Mouse (Mus musculus): ENCODE results near the gene Svep1.

The Svep1 gene

DNA sequence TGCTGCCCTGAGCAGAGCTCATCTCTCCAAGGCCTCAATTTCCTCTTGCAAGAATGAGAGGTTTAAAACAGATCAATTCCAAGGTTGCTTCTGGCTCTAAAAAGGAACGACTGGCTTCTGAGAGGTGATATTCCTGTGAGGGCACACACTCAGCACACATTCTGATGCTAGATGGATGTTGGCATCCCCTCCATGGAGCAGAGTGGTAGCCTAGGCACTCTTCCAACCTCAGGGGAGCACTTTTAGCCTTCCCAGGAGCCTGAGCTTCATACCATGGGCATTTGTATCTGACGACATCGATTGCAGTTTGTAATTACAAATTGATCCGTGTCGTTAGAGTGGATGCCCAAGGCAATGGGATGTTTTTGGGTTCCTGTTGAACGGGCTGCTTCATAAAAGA lies 33.3 kb downstream of the Svep1 start:
- no peak for DNase-seq (ENCODE audit: inconsistent age in 2 of 2, low spot score in 1 of 2)

DNA sequence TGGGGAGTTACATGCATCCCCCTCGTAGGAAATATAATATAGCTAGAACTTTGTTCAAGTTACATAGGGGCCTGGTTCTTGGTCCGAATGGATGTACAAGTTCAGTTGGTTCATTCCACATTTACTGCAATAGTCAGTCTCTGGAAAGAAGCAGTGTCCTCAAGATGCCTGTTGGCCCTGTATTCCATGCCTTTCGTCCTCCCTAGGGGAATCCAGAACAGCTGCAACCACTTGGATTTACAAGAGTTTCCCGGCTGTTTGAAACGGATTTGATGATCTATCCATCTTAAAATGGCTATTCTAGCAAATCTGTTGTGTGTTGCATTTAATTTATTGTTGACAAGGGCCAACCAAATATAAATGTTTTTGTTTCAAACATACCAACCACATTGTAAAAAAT lies 36.2 kb downstream of the Svep1 start:
- no peak for DNase-seq (ENCODE audit: inconsistent age in 2 of 2, low spot score in 1 of 2)

- no peak for DNase-seq (ENCODE audit: inconsistent age in 2 of 2, low spot score in 1 of 2)
These were observed 36.7 kb downstream of the Svep1 start for GRCm38 (mm10) chr4:58169918-58170317.

DNA sequence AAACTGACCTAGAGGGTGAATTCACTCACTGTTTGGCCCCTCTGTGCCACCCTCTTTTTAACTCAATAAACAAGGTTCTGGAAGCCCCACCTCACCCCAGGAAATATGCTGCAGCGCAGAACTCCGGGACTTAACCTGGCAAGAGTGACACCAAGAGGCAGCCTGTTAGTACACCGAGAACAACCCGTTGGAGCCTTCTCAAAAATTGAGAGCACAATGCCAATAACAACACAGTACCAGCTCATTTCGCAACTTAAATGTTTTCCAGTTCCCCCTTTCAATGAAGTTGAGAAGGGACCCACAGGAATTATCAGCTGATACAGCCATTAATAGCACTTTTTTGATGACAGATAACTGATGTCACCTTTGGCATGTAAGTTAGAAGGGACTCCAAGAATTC lies 38.3 kb downstream of the Svep1 start:
- peak in 1 of 2 experiments; percentile 55 for DNase-seq (ENCODE audit: inconsistent age in 2 of 2, low spot score in 1 of 2)

- no peak for DNase-seq (ENCODE audit: inconsistent age in 2 of 2, low spot score in 1 of 2)
These were observed 40.9 kb downstream of the Svep1 start for GRCm38 (mm10) chr4:58165711-58166110.

DNA sequence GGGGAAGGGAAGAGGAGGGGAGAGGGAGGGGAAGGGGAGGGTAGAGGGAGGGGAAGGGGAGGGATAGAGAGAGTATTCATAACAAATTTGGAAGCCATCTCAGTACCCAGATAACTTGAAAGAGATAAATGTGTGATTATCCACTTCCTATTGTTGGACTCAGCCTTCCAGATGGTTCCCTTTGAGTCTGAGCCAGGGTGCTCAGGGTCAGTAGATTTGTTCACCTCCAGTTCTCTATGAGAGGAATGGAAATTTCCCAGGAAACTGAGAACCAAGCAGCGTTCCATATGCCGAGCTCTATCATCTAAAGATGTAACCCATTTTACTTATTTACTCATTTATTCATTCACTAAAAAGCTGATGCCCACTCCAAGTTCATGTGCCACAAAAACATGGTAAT lies 44.8 kb downstream of the Svep1 start:
- DNase-seq (ENCODE audit: inconsistent age in 2 of 2, low spot score in 1 of 2): peak; percentile 37 to 73

GRCm38 (mm10) chr4:58159564-58159963 lies 47.1 kb downstream of the Svep1 start:
- no peak for DNase-seq (ENCODE audit: inconsistent age in 2 of 2, low spot score in 1 of 2)

DNA sequence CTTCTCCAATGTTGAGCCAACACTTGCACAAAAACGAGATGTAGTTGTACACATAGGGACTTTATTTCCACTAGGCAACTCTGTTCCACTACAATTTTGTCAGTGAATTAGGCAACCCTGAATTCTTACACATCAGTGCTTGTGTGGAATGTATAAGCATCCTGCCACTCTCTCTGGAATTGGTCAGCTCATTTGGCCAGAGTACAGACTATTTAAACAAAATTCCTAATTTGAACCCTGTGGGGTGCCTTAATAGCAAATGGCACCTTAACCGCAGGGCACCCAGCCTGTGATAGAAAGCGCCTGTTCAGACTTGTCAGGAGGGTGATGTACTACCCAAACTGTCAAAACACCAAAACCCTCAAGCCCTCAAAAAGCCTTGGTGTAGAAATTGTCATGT lies 56.4 kb downstream of the Svep1 start:
- DNase-seq (ENCODE audit: inconsistent age in 2 of 2, low spot score in 1 of 2): no peak

DNA sequence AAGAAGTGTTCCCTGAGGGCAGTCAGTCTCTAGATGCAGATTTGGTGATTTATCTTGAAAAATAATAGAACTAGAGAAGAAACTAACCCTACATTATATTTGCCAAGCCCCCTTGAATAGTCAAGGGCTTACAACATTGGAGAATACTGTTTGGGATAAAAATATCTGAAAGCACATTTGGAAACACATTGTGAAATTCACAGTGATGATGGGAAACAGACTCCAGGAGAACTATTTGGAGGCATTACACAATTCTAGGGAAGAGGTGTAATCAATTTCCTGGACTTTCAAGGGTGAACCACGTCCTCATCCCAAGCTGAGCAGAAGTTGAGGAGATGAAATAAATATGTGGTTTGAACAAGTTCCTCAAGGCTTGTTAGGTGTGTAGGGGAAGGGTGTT lies 57.5 kb downstream of the Svep1 start:
- DNase-seq (ENCODE audit: inconsistent age in 2 of 2, low spot score in 1 of 2): no peak

GRCm38 (mm10) chr4:58148547-58148946 lies 58.1 kb downstream of the Svep1 start:
- no peak for DNase-seq (ENCODE audit: inconsistent age in 2 of 2, low spot score in 1 of 2)

DNA sequence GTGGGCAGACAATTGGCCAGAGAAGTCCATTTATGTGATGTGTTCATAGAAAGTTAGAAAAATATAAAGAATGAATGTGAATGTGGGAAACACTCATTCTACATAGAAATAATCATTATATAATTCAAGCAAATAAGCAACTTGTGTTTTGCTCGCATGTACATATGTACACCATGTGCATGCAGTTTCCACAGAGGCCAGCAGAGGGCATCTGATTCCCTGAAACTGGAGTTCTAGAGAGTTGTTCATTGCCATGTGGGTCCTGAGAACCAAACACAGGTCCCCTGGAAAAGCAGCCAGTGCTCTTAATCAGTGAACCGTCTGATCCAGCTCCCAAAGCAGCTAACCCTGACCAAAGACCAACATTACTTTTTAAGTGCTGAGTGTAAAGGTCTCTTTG lies 60.0 kb downstream of the Svep1 start:
- no peak for DNase-seq (ENCODE audit: inconsistent age in 2 of 2, low spot score in 1 of 2)

- no peak for DNase-seq (ENCODE audit: inconsistent age in 2 of 2, low spot score in 1 of 2)
These were observed 66.7 kb downstream of the Svep1 start for GRCm38 (mm10) chr4:58139764-58140556.

GRCm38 (mm10) chr4:58139241-58139640 lies 67.4 kb downstream of the Svep1 start:
- DNase-seq (ENCODE audit: inconsistent age in 2 of 2, low spot score in 1 of 2): no peak

DNA sequence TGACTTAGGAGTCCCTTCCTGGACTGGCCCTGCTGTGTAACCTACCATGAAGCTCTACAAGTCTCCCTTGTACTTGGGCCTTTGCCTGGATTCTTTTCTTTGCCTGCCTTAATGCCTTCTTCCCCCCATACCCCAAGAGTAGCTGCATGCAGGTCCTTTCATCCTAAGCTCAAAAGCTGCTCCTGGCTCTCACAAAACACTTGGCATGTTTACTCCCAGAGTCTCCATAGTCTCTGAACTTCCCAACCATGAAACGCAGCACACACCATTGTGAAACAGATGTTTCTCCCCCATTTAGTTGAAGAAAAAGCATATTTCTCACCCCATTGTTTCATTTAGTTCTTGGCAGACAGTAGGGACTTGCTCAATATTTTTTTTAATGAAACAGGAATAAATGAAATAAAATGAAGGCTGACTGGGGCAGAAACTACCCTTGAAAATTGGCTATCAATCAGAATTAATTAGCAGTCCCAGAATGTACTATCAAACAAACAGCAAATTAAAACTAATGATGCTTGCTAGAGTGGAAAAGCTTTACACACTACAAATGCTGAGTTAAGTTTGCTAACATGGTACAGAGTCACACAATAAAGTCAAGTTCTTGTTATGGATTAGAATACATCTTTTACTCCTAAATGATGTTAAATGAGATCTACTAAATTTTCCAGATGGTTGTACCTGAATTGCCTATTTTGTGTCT lies 72.9 kb downstream of the Svep1 start:
- no peak for DNase-seq (ENCODE audit: inconsistent age in 2 of 2, low spot score in 1 of 2)

DNA sequence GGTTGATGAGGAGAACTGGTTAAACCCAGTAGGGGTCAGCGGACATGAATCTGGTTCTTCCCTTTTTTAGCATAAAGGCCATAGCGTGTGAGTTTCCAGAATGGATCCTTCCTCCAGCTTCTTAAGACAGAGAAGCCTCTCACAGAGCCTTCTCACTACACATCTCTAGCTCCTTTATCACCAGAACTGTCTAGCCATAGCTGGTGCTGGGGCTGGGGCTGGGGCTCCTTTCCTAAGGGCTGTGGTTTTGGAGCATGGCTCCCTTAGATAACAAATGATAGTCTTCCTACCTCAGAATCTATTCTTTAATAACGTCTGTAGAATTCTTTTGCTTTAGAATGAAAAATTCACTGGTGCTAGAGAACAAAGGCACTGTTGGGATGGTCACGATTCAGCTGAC lies 76.8 kb downstream of the Svep1 start:
- DNase-seq (ENCODE audit: inconsistent age in 2 of 2, low spot score in 1 of 2): no peak

- DNase-seq (ENCODE audit: inconsistent age in 2 of 2, low spot score in 1 of 2): no peak
These were observed 79.6 kb downstream of the Svep1 start for GRCm38 (mm10) chr4:58127024-58127423.

- DNase-seq (ENCODE audit: inconsistent age in 2 of 2, low spot score in 1 of 2): no peak
These were observed 91.2 kb downstream of the Svep1 start for GRCm38 (mm10) chr4:58115452-58115851.

DNA sequence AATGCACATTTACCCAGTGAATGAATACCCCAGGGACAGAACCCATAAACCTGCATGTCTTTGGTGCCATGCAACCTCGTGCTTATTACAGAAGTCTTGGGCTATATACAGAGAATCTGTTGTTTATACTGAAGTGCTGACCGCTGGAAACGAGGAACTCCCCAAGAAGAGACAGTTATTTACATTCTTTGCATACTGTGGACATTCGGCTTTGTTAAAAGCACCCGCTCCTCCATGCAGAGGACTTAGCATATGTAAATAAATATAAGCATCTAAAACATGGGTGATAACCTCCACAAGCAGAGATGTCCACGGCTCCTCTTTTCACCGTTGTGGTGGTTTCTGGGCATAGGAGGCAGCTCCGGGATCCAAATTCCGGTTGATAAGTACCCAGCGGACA lies 95.7 kb downstream of the Svep1 start:
- DNase-seq (ENCODE audit: inconsistent age in 2 of 2, low spot score in 1 of 2): no peak

GRCm38 (mm10) chr4:58109793-58110192 lies 96.9 kb downstream of the Svep1 start:
- DNase-seq (ENCODE audit: inconsistent age in 2 of 2, low spot score in 1 of 2): no peak

- DNase-seq (ENCODE audit: inconsistent age in 2 of 2, low spot score in 1 of 2): no peak
These were observed 98.3 kb downstream of the Svep1 start for GRCm38 (mm10) chr4:58108364-58108763.

DNA sequence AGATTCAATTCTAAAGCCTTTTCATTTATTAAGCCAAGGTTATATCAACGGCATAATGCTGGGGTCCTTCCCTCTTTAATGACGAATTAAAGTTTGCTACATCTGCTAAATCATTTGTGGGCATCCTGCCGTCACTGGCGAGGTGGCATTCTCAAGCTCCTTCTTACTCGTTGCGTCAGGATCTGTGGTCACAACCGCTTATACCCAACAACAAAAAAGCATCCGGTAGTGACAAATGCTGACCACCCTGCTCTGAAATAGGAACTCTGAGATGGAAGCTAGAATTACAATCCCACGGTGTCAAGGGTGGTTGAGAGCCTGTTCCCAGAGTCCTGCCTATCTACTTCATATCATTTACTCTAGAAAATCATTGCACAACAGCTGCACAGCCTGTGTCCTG lies 108.9 kb downstream of the Svep1 start:
- DNase-seq (ENCODE audit: inconsistent age in 2 of 2, low spot score in 1 of 2): no peak

DNA sequence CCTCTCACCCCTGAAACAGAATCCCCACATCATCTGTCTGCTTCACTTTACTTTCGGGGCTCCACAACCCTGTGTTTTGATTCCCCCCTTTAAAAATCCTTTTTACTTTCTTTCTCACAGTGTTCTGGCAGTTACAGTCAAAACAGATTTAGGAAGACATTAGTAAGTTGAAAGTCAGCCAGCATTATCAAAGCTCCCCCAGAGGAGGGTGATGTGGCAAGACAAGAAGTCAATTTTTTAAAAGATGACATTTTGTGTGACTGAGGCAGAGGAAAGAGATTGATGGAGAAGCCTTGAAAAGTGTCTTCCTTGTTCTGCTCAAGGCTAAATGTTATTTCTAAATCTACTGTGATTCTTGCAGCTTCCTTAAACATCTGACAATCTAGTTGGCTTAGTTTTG lies 119.9 kb downstream of the Svep1 start:
- DNase-seq (ENCODE audit: inconsistent age in 2 of 2, low spot score in 1 of 2): peak in 1 of 2 experiments; percentile 65

GRCm38 (mm10) chr4:58086151-58086550 lies 120.5 kb downstream of the Svep1 start:
- DNase-seq (ENCODE audit: inconsistent age in 2 of 2, low spot score in 1 of 2): no peak

Data from adrenal gland, adult (tissue).